8 mouse cellular contexts compared by ENCODE assay signal in the genomic region with DNA sequence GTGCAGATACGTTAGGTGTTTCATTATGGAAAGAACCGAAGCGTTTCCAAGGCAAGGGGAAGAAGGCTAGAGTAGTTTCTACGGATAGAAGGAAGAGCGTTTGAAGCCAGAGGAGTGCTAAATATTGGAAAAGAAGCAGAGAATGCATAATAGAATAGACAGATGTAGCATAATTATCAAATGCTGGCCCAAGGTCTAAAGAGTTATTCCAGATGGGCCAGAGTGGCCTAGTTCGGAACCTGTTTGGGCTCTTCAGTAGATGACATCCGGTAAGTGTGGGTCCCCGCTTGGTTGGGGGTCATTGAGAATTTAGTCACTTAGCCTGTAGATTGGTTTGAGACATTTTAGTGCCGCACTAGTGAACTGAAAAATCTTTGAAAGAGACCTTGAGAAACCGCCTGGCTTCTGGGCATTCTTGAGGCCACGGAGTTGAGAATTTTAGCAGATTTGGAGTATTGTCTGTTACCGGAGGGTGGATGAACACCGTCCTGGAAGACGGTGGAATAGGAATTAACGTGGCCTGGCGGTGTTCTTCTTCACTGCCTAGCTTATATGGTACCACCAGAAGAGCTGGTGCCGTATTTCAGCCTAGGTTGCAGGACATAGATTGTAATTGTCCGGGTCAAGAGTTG. TPM values are rescaled to one million over a fixed set of nuclear protein-coding genes. Genes with fewer than 3 reads are reported as not detected.
DNase-seq lines count a peak whose midpoint lies in the region; ATAC-seq and TF ChIP-seq lines count a peak whose summit lies in the region.

No protein-coding gene starts in this region.

- peaks cover 4 to 17% of the 10 kb centered on the region in 2 experiments for H3K4me1 ChIP-seq in MEL (ENCODE audit: control insufficient read depth in 1 of 2, insufficient read depth in 2 of 2, low read length in 2 of 2)
- H3K4me1 ChIP-seq in embryonic facial prominence, embryonic 10.5 days: peaks cover 16% of the 10 kb centered on the region
- H3K4me1 ChIP-seq in intestine, embryonic 15.5 days (replicated peaks): peaks cover 8% of the 10 kb centered on the region; the same call in 1 of the 2 replicates
- H3K4me1 ChIP-seq in midbrain, postnatal 0 days (ENCODE audit: insufficient read depth, low read length): peaks cover 6% of the 10 kb centered on the region

- ATAC-seq in intestine, embryonic 15.5 days: no peak
- ATAC-seq in midbrain, postnatal 0 days (ENCODE audit: low FRiP score): no peak
- no peak for ATAC-seq in granulocyte monocyte progenitor cell, adult 5-6 weeks (replicated peaks; ENCODE audit: poor library complexity, severe bottlenecking)

- H3K4me3 ChIP-seq in left cerebral cortex, adult 2 months: peak overlapping the region; percentile 86
- H3K4me3 ChIP-seq in MEL (ENCODE audit: control insufficient read depth in 1 of 2, insufficient read depth in 1 of 2, low read depth in 2 of 2, low read length in 2 of 2): peak overlapping the region; percentile 90 to 95
- peak overlapping the region; percentile 95 for H3K4me3 ChIP-seq in embryonic facial prominence, embryonic 10.5 days
- H3K4me3 ChIP-seq in intestine, embryonic 15.5 days (replicated peaks): peak overlapping the region; percentile 93
- peak overlapping the region; percentile 85 for H3K4me3 ChIP-seq in midbrain, postnatal 0 days (ENCODE audit: low read depth, low read length)

- no peak for TF ChIP-seq EP300 in MEL (IDR thresholded peaks at IDR 0.05; ENCODE audit: low read depth in 1 of 2, low read length in 2 of 2)

- TF ChIP-seq RAD21 in MEL (IDR thresholded peaks at IDR 0.05; ENCODE audit: low read depth, low read length): no peak

- peaks cover 0 to 24% of the 10 kb centered on the region in 2 experiments; a peak in 3 of 4 replicates for H3K36me3 ChIP-seq in MEL (ENCODE audit: control insufficient read depth in 1 of 2, insufficient read depth in 2 of 2, low read length in 2 of 2)
- H3K36me3 ChIP-seq in embryonic facial prominence, embryonic 10.5 days (replicated peaks): peaks cover 10% of the 10 kb centered on the region; the same call in 1 of the 2 replicates
- no peaks in the 10 kb centered on the region for H3K36me3 ChIP-seq in intestine, embryonic 15.5 days
- no peaks in the 10 kb centered on the region for H3K36me3 ChIP-seq in midbrain, postnatal 0 days (ENCODE audit: insufficient read depth, low read length)

- TF ChIP-seq POLR2A in MEL (IDR thresholded peaks at IDR 0.05; ENCODE audit: control insufficient read depth in 1 of 2, insufficient read depth in 1 of 2, low read depth in 1 of 2, low read length in 2 of 2, poor library complexity in 1 of 2): no peak

- H3K9me3 ChIP-seq in MEL (replicated peaks; ENCODE audit: insufficient read depth, low read length): no peaks in the 10 kb centered on the region
- no peaks in the 10 kb centered on the region for H3K9me3 ChIP-seq in embryonic facial prominence, embryonic 10.5 days
- H3K9me3 ChIP-seq in intestine, embryonic 15.5 days: no peaks in the 10 kb centered on the region
- H3K9me3 ChIP-seq in midbrain, postnatal 0 days (ENCODE audit: low read length): no peaks in the 10 kb centered on the region

- H3K27me3 ChIP-seq in MEL (ENCODE audit: control insufficient read depth in 1 of 2, insufficient read depth in 2 of 2, low read length in 2 of 2): no peaks in the 10 kb centered on the region
- H3K27me3 ChIP-seq in embryonic facial prominence, embryonic 10.5 days (replicated peaks; ENCODE audit: low read depth, poor library complexity, severe bottlenecking): no peaks in the 10 kb centered on the region
- H3K27me3 ChIP-seq in intestine, embryonic 15.5 days (replicated peaks): no peaks in the 10 kb centered on the region
- no peaks in the 10 kb centered on the region for H3K27me3 ChIP-seq in midbrain, postnatal 0 days (ENCODE audit: insufficient read depth, low read length)

- DNase-seq in left cerebral cortex, adult 2 months (ENCODE audit: extremely low spot score in 1 of 2, low spot score in 2 of 2): no peak
- DNase-seq in left cerebral cortex, adult 11 months (ENCODE audit: low spot score): no peak
- DNase-seq in MEL (ENCODE audit: low read depth, low spot score): peak; percentile 54
- DNase-seq in embryonic facial prominence, embryonic 10.5 days (ENCODE audit: low spot score): peak; percentile 11
- peak; percentile 32 for DNase-seq in midbrain, postnatal 0 days (ENCODE audit: low spot score)
- no peak for DNase-seq in lung, postnatal 36 days

- intact Hi-C loops in left cerebral cortex, adult 2 months (cut with DNase I): loop anchor here (5.0 kb wide), 5 partner anchors 39 to 504 kb away; a partner anchor contains a TSS

- peak overlapping the region; percentile 96 for H3K9ac ChIP-seq in MEL (ENCODE audit: control insufficient read depth, low read depth, low read length, poor library complexity, severe bottlenecking)
- H3K9ac ChIP-seq in intestine, embryonic 15.5 days: peak overlapping the region; percentile 97
- peak overlapping the region; percentile 97 for H3K9ac ChIP-seq in midbrain, postnatal 0 days (replicated peaks; ENCODE audit: low read length, poor library complexity, severe bottlenecking)

- WGBS in embryonic facial prominence, embryonic 10.5 days: 5% methylated on average over 18 of the region's 18 CpGs
- 2% methylated on average over 18 of the region's 18 CpGs for WGBS in intestine, embryonic 15.5 days
- WGBS in midbrain, postnatal 0 days: 2% methylated on average over 18 of the region's 18 CpGs

- peak overlapping the region; percentile 81 for H3K4me2 ChIP-seq in intestine, embryonic 15.5 days (replicated peaks)
- H3K4me2 ChIP-seq in midbrain, postnatal 0 days (ENCODE audit: low read depth, low read length, poor library complexity, severe bottlenecking): peak overlapping the region; percentile 78

- H3K27ac ChIP-seq in left cerebral cortex, adult 2 months: peak overlapping the region; percentile 97
- H3K27ac ChIP-seq in MEL (ENCODE audit: control insufficient read depth, low read depth, low read length): peak overlapping the region; percentile 53
- peak overlapping the region; percentile 98 for H3K27ac ChIP-seq in embryonic facial prominence, embryonic 10.5 days (replicated peaks)
- peak overlapping the region; percentile 91 for H3K27ac ChIP-seq in intestine, embryonic 15.5 days
- peak overlapping the region; percentile 97 for H3K27ac ChIP-seq in midbrain, postnatal 0 days (ENCODE audit: low read depth, low read length)

- peaks cover 57% of the 10 kb centered on the region for H3K79me2 ChIP-seq in MEL (ENCODE audit: control insufficient read depth, insufficient read depth, low read length, poor library complexity)

- TF ChIP-seq CTCF in left cerebral cortex, adult 2 months (IDR thresholded peaks at IDR 0.05): no peak
- no peak for TF ChIP-seq CTCF in MEL (IDR thresholded peaks at IDR 0.05 in 2 of 3, conservative IDR thresholded peaks at IDR 0.05 in 1 of 3; ENCODE audit: control insufficient read depth in 1 of 3, insufficient read depth in 1 of 3, low read depth in 2 of 3, low read length in 3 of 3, poor library complexity in 1 of 3, severe bottlenecking in 1 of 3)
- no peak for TF ChIP-seq CTCF in midbrain, postnatal 0 days (IDR thresholded peaks at IDR 0.05)

TF ChIP-seq in MEL, 35 proteins besides CTCF, POLR2A, EP300 and RAD21:
- TF ChIP-seq MAZ (IDR thresholded peaks at IDR 0.05; ENCODE audit: low read depth, low read length) (0 out of 2 replicates have a peak, but pooled peaks have one; percentile 5), HCFC1 (IDR thresholded peaks at IDR 0.05; ENCODE audit: low read depth, low read length) (no peak)
TF ChIP-seq in MEL: peak in this region for 1.

RNA-seq across cellular contexts. Expression of a gene that starts 1.1 kb away (rescaled TPM):
- 100 to 1,000 TPM; 171 to 179 TPM for total RNA-seq in left cerebral cortex, adult 2 months (2021)
- total RNA-seq in MEL (2012; rRNA removed): 14.8 and 15.6 TPM in 2 replicates
- polyA plus RNA-seq in MEL (2012; ENCODE audit: insufficient read depth in 1 of 2, insufficient read length in 2 of 2, low read depth in 1 of 2, low replicate concordance in 2 of 2, missing spikeins in 1 of 2): 10 to 100 TPM; 19.2 to 22.2 TPM
- 47.6 and 51.8 TPM in 2 replicates for polyA plus RNA-seq in embryonic facial prominence, embryonic 10.5 days (2016; fragmentation: Nextera tagmentation; extraction: Ambion mirVana)
- 49.3 and 55.3 TPM in 2 replicates for polyA plus RNA-seq in intestine, embryonic 15.5 days (2015; fragmentation: Nextera tagmentation; extraction: Ambion mirVana)
- 29.0 and 39.4 TPM in 2 replicates for total RNA-seq in midbrain, postnatal 0 days (2014; rRNA removed)
- 39.1 and 44.2 TPM in 2 replicates for polyA plus RNA-seq in midbrain, postnatal 0 days (2015; fragmentation: Nextera tagmentation; extraction: Ambion mirVana)
- 36.2 and 43.3 TPM in 2 replicates for total RNA-seq in granulocyte monocyte progenitor cell, adult 5-6 weeks (2014; fragmentation: Nextera tagmentation)
- 27.2 and 28.6 TPM in 2 replicates for total RNA-seq in granulocyte monocyte progenitor cell, adult 5-6 weeks (2017)

Comparison
In these comparisons a context has a peak if more than half of its experiments do, and no peak if none do; other contexts are left out.
1. DNase-seq: peak in MEL (single experiment), embryonic facial prominence, embryonic 10.5 days (single experiment) and midbrain, postnatal 0 days (single experiment); none in left cerebral cortex, adult 2 months (0 of 2), left cerebral cortex, adult 11 months (single experiment) and lung, postnatal 36 days (single experiment).
2. Peak in every context shown above with its lines, with median percentiles within 50 percentile points of each other: H3K27ac ChIP-seq, H3K4me3 ChIP-seq and H3K9ac ChIP-seq.